Mouse (Mus musculus): ENCODE data around the gene Manf.

- no peak for TF ChIP-seq POLR2A (IDR thresholded peaks at IDR 0.05; ENCODE audit: insufficient read depth, low read depth, low read length)
- TF ChIP-seq CTCF (IDR thresholded peaks at IDR 0.05): no peak
- TF ChIP-seq EP300 (IDR thresholded peaks at IDR 0.05; ENCODE audit: insufficient read depth, low read depth, low read length): no peak
Observed at GRCm38 (mm10) chr9:106914878-106915277, 23.1 kb upstream of the Manf start.
